Mouse (Mus musculus) thymus, postnatal 0 days (tissue): ENCODE data around the gene Zfp715. TPM values are rescaled to one million over a fixed set of nuclear protein-coding genes. Genes with fewer than 3 reads are reported as not detected.
"Not testable (repeated sequence)": the region's sequence is repeated elsewhere in the genome, so short reads cannot be mapped to it uniquely, and the experiment has no call there.

Experiments used
- DNase-seq: peaks from one replicate; pipeline ENCODE4 v3.0.0-alpha.2; 2015; ENCODE audit warnings: low spot score
- polyA plus RNA-seq: library from polyadenylated mRNA; unstranded; fragments of >200 nt; fragmentation: Nextera tagmentation; extraction: Ambion mirVana; gene quantifications from 2 replicates; pipeline ENCODE4 v1.2.1, GENCODE M21; 2015

Zfp715 gene
- polyA plus RNA-seq, 1 experiment from 2014 or later, result 10.2 TPM

GRCm38 (mm10) chr7:43305235-43305634 is 7.9 kb downstream of the Zfp715 start:
- no peak for DNase-seq

DNA sequence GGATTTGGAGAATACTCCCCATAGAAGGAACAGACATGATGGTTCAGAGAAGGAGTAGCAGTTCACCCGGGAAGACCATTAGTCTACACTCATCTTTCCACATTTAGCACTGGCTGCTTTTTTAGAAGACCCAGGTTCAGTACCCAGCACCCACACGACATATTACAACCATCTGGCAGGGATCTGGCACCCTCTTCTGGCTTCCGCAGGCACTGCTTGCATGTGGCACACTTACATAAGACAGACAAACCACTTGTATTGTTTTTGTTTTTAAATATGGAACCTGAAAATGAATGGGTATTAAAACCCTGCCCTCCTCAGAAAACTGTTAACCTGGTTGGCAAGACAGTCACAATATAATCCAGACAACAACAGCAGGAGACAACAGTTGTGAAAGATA is 21.6 kb downstream of the Zfp715 start:
- no peak for DNase-seq

DNA sequence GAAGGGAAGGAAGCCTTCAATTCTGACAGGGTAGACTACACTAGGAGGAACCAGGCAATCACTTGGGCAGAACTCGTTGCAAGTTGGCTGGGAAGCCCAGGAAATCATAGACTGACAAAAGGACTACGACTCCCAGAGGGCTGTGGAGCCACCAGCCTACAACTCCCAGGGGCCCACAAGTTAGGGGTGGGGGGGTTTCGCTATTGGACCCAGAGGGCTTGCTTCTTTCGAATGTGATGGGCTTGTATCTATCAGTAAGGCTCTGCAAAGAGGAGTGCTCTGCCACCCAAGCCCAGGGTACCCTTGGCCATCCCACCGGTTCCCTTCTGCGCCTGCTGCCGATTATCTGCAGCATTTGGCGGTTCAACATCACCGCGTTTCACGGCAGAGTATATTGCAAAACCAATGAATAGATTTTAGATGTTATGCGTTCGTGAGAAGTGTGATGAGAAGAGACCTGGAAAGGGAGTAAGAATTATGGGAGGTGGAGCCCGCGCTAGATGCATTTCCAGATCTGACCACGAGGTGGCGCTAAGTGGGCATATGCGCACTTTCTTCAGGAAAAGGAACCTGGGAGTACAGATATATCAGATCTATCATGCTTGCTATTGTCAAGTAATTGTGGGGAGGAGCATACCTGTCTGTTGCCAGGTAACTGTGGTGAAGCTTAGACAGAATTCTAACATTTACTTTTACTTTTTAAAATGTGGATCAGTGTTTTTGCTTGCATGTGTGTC is 30.1 kb downstream of the Zfp715 start:
- peak; percentile 60 for DNase-seq

DNA sequence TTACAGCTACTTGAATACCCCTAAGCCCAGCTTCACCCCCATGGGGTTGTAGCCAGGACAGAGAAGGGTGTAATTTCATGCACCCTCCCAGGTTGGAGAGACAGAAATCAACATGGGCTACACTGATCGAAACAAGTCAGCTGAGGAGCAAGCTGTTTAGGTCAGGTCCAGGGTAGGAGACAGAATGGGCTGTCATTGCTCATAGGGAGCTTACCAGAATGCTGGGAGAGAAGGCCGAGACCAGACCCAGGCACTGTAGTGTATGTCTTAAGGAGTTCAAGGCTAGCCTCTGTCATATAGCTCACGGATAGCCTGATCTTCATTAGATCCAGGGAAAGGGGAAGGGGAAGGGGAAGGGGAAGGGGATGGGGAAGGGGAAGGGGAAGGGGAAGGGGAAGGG is 30.6 kb downstream of the Zfp715 start:
- DNase-seq, result no peak

- DNase-seq, result no peak
Measured at GRCm38 (mm10) chr7:43277401-43277800, 35.7 kb downstream of the Zfp715 start.

DNA sequence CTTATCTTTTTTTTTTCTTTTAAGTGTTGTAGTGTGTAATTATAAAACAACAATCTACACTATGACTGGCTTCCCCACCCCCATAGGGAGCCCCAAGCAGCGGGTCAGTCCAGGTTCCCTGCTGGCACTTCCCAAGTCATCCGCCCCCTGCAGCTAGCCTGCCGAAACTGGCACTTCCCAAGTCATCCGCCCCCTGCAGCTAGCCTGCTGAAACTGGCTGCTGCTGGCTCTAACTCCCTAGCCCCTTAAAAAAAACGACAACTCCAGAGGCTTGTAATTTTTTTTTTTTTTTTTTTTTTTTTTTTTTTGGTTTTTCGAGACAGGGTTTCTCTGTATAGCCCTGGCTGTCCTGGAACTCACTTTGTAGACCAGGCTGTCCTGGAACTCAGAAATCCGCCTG is 36.9 kb downstream of the Zfp715 start:
- not testable (repeated sequence) for DNase-seq

DNA sequence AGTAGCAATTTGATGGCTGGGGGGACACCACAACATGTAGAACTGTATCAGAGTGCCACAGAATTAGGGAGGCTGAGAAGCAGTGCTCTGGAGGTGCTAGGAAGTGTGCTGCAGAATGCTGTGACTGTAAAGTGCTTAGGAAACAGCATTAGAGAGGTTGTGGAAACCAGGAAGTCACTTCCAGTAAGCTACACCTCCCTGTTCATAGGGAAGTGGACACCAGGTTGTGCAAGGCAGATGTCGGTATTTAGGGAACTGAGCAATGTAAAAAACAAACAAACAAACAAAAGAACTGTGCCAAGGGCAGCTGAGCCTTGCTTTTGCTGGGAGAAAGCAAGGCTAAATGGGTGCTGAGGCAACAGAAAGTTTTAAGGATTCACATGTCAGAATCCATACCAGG is 39.6 kb downstream of the Zfp715 start:
- no peak for DNase-seq

- not testable (repeated sequence) for DNase-seq
Measured at GRCm38 (mm10) chr7:43267359-43267758, 45.7 kb downstream of the Zfp715 start.

DNA sequence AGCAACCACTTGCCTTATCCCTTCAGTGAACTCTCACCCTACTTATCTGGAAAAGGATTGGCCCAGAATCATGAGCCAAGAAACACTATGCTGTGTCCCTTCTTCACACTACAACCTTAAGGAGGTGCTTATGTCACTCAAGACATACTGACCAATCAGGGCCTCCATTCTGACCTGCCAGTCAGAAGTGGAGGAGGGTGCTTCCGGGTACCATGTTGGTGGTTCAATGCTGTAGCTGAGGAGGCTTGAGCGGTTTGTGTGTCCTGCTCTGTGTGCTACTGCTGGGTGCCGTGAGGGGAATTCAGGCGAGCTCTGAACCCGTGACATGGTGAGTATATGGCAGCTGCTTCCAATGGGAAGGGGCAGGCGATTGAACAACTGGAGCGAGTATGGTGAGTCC is 59.6 kb downstream of the Zfp715 start:
- no peak for DNase-seq

DNA sequence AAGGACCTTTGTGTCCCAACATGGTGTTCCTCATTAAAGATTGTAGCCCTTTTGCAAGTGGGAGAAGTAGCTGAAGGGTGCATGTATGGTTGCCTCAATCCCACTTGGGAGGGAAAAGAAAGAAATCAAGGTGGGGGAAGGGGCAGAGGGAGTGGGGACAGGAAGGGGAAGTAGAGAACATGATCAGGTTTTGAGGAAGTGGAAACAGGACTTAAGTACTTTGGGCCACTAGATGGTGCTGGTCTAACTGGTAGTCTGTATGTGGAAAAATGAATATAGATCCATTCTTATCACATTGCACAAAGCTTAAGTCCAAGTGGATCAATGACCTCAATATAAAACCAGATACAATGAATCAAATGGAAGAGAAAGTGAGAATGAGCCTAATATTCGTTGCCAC is 62.4 kb downstream of the Zfp715 start:
- DNase-seq, result not testable (repeated sequence)

Other genes with a start within 250 kb of the Zfp715 start
- not detected in 2 replicates for gene Zfp936, start 199.1 kb downstream of the Zfp715 start, polyA plus RNA-seq
- 0.69 and 0.74 TPM in 2 replicates for gene Siglecf, start 38.0 kb upstream of the Zfp715 start, polyA plus RNA-seq
- 0.48 and 0.49 TPM in 2 replicates for gene Siglecg, start 94.9 kb upstream of the Zfp715 start, polyA plus RNA-seq
- gene Lim2, start 114.4 kb upstream of the Zfp715 start, polyA plus RNA-seq, result not detected in 2 replicates
- 94.0 and 101 TPM in 2 replicates for gene Nkg7, start 123.8 kb upstream of the Zfp715 start, polyA plus RNA-seq
- gene Cldnd2, start 127.5 kb upstream of the Zfp715 start, polyA plus RNA-seq, result not detected in 2 replicates
- gene Etfb, start 130.8 kb upstream of the Zfp715 start, polyA plus RNA-seq, result 232 and 257 TPM in 2 replicates
- 0.17 TPM in 1 of 2 replicates, not detected in the other for gene Gm45233, start 130.8 kb upstream of the Zfp715 start, polyA plus RNA-seq
- gene Vsig10l, start 149.9 kb upstream of the Zfp715 start, polyA plus RNA-seq, result 1.5 TPM in 2 replicates
- gene Iglon5, start 176.8 kb upstream of the Zfp715 start, polyA plus RNA-seq, result not detected in 2 replicates
- not detected in 2 replicates for gene 4931406B18Rik, start 192.6 kb upstream of the Zfp715 start, polyA plus RNA-seq
- gene Cd33, start 231.1 kb upstream of the Zfp715 start, polyA plus RNA-seq, result 1.4 TPM in 2 replicates
- gene Zfp658, start 249.0 kb upstream of the Zfp715 start, polyA plus RNA-seq, result 1.3 and 1.4 TPM in 2 replicates